Mouse (Mus musculus): ENCODE data around the gene Tha1. TPM values are rescaled to one million over a fixed set of nuclear protein-coding genes. Genes with fewer than 3 reads are reported as not detected.
"Not testable (repeated sequence)": the region's sequence is repeated elsewhere in the genome, so short reads cannot be mapped to it uniquely, and the experiment has no call there.

Tha1 gene
- total RNA-seq, 1 experiment from 2014 or later: 12.3 TPM

DNA sequence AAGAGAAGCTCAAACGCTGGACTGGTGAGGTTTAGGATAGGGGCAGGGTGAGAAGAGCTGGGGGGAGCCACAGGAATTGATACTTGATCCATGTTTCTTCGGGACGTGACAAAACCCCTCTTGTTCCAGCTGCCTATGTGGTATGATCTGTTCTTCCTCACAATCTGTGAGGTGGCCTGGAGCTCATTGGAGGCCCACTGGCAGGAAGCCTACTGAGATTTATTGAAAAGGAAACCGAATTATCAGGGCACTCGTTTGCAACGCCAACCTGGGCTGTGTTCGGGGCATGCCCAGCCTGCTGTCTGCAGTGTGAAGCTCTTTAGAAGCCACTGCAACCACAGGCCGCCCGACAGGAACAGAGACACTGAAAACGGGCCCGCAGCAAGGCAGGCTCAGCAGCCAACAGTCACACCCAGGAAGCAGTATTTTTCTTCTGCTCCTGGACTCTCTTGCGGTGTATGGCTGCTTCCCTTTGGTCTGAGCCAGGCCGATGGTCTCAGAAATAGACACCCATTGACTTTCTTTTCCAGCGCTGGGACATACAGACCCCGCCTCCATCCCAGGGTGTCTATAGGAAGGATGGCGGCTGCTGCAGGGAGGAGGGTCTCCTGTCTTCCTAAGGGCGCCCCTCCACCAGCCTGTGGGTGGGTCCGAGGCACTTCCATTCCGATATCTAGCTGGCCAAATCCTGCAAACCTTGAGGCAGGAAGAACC lies 24.9 kb downstream of the Tha1 start:
- DNase-seq: peak; percentile 67

DNA sequence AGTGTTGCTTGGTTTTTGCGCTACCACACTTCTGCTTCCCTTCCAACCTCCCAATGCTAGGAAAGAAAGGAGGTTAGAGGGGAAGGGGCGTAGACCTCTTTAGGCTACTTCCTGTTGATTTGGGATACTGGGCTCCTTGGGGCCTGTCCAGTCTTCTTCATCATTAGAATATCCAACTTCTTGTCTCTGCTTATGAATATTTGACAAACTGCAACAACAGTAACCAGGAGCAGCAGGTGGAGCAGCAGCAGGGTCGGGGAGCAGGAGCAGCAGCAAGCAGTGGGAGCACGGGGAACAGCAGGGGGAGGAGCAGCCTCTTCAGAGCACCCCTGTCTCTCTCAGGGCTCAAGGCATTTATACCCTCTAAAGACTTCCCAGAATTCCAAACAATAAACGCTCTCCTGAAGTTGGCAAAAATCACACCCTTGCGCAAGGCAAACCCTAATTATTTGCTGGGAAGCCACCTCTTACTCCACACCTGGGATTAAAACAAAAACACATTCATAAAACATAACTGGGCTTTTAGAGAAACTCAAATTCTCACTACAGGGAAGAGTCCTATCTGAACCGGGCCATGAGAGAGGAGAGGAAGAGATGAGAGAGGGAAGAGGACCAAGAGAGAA lies 25.6 kb downstream of the Tha1 start:
- no peak for DNase-seq

DNA sequence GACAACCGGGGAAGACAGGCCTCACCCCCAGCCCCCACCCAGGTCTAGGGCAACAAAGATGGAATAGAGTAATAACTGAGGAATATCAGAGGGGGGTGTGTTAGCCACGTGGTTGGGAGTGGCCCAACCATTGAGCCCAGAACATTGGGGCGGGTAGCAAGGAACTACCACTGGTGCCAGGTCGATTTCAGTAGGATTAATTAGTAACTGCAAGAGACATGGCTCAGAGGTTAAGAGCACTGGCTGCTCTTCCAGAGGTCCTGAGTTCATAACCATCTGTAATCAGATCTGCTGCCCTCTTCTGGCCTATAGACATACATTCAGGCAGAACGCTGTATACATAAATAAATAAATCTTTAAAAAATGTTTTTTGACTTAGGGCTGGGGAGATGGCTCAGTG lies 26.6 kb downstream of the Tha1 start:
- no peak for DNase-seq

DNA sequence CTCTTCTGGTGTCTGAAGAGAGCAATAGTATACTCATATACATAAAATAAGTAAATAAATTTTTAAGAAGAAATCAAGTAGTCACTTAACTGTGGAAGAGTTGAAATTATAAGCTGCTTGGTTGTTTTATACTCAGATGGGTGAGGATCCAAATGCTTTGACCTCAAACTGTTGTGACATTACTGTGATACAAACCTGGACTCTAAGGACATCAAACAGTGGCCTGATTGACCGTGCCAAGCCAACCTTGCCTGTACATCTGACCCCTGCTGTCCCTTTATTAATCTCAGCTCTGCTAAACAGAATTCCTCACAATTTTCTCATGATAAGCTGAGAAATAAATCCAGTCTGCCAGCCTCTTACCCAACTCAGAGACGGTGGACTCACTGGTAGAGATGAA lies 27.6 kb downstream of the Tha1 start:
- DNase-seq: no peak

DNA sequence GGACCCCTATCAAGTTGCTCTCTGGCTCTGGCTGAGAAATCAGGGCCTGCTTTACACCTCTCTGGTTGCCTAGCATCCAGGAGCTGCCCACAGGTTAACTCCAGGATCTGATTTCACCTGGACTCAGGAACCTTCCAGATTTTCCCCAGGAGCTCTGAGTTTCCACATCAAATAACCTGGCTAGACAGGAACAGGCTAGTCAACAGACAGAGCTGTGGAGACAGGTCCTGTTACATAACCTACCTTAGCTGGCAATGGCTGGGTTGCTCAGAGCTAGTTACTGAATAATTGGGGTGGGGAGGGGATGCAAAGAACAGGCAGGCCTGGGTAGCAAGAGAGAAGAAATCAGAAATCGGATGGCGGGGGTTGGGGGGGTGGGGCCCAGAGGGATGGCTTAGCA lies 28.3 kb downstream of the Tha1 start:
- DNase-seq: no peak

DNA sequence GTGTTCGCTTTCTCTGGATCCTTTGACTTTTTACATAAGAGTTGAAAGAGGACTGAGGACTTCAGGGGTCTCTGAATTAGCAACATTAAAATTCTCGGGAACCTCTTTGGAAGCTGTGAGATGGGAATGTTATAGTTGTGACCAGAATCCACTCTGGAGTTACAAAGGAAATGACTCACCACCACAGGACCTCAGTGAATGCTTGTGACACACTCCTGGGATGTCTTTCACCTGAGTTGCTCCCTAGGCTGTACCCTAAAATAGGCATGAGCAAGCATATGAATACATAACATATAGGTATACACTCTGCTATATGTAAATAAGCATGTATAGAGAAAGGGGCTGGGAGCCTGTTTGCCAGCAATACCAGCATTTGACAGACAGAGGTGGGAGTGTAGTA lies 29.8 kb downstream of the Tha1 start:
- DNase-seq: no peak

DNA sequence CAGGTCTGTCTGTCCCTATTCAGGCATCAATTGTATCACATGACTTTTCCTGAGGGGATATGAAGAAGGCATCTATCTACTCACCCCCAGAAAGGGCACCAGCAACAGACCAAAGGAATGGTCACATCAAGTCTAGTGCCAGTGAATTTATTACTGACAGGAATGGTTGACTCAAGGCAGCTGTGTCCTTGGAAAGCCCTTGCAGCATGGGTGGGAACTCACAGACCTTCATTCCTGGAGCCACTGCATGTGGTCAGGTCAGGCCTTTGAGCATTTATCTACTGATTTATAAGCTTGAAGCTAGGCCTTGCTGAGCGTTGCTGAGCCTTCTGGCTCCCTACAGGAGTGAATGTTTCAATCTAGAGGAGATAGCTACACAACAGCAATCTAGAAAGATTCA lies 32.4 kb downstream of the Tha1 start:
- DNase-seq: peak; percentile 58

DNA sequence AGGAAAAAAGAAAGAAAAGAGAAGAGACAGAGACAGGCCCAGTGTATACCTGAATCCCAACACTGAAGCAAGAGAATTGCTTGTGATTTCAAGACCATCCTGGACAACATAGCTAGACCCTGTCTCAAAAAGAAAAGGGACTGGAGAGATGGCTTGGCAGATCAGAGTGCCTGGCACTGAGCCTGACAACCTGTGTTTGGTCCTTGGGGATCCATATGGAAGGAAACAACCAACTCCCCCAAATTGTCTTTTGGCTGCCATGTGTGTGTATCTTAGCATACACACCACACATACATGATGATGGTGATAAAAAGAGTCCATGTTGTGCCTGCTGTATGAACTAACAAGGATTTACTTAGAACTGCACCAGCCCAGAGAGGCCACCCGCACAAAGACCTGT lies 34.3 kb downstream of the Tha1 start:
- DNase-seq: no peak

DNA sequence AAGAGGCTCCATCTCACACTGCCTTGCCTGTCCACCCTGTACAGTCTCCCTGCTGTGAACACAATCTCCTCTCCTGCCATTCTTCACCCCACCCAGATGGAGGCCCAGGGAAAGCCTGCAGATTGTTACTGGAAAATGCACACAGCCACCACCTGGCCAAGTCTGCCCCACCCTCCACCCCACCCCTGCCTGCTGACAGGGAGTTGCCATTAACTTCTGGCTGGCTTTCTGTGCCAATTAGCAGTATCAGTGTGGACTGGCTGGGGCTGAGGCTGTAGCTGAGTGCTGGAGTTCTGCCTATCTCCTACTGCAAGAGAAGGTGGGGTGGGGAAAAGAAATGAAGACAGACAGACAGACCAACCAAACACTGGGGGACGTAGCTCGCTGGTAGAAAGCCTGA lies 34.7 kb downstream of the Tha1 start:
- DNase-seq: no peak

DNA sequence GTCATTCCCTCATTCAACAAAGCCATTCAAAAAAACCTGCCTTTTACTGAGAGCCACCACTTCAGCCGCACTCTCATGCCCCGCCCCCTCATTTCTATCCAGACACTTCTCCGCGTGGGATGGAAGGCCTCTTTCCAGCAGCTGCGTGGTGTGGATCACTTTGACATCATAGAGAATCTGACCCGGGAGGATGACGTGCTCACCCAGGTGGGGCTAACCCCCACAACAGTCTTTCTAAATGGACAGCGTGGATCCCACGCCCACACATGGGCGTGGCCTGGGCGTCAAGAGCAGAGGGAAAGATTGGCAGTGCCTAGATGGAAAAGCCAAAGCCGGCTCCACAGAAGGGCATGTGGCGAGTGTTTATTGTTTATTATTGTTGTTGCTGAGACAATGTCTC lies 37.0 kb downstream of the Tha1 start:
- DNase-seq: peak; percentile 50

DNA sequence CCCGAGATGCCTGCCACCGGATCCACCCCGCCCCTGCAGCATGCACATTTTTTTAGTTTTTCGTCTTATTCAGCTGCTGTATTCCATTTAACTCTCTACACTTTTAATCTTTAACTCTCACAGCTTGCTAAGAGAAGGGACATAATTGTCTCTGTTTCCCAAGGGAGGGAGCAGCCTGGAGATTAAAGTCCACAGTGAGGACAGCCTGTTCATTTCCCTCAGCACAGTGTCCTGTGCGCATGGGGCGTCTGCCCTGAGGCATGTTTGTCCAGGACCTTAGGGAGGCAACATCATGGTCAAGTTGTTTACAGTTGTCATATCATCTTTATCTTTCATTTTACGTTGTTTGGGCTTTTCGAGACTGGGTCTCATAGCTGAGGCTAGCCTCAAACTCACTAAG lies 39.2 kb downstream of the Tha1 start:
- no peak for DNase-seq

DNA sequence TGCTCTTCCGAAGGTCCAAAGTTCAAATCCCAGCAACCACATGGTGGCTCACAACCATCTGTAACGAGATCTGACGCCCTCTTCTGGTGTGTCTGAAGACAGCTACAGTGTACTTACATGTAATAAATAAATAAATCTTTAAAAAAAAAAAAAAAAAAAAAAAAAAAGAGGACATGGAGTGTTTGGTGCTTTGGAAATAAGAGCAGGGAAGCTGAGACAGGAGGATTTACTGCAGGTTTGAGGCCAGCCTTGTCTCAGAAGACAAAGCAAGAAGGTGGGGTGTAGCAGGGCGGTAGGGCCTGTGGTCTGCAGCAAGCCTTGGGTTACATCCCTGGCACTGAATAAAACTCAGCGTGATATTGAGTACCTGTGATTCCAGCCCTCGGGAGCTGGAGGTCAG lies 39.8 kb downstream of the Tha1 start:
- not testable (repeated sequence) for DNase-seq

DNA sequence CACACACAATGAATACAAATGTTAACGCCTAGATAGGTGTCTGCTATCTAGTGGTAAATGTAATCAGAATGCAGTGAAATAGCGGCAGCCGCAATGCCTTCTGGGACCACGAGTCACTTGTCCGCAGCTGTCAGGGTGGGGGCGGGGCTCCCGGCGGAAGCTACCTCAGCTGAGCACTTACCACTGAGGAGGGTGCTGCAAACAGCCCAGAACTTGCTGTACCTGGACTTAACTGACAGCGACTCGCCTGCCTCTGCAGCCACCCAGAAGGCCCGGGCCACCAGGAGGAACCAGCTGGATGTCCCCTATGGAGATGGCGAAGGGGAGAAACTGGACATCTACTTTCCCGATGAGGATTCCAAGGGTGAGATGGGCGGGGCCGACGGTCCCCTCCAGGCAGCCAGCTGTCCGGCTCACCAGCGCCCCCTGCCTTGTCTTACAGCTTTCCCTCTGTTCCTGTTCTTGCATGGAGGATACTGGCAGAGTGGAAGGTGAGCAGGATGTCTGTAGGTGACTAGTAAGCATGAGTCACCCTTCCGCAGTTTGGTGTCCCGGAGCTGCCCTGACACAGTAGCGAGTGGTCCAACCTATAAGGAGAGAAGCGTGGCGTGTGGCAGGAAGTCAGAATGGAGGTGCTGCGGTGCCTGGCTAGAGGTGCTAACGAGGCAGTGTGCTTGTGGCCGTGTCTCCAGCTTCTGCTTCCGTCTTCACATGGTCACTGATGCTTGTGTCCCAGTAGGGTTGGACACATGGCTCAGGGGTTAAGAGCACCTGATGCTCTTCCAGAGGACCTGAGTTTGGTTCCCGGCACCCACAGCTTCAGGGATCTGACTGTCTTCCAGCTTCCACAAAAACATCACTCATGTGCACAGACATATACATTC lies 41.0 kb downstream of the Tha1 start:
- peak; percentile 86 for DNase-seq

DNA sequence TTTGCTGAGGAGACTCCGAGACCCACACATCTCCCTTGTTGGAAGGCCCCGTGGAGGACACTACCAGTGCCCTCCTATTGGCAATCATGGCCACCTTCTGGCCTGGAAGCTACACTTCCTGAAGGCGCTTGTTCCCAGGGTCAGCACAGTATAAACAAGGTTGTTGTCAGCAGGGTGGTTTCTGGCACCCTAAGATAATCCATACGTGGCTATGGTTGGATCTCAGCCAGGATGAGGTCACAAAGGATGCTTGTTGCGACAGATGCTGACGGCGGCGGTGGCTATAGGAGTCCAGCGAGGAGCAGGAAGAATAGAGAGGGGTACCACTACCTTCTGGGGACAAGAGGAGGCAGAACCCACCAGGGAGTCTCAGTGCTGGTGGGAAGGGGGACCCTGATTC lies 42.9 kb downstream of the Tha1 start:
- DNase-seq: no peak

DNA sequence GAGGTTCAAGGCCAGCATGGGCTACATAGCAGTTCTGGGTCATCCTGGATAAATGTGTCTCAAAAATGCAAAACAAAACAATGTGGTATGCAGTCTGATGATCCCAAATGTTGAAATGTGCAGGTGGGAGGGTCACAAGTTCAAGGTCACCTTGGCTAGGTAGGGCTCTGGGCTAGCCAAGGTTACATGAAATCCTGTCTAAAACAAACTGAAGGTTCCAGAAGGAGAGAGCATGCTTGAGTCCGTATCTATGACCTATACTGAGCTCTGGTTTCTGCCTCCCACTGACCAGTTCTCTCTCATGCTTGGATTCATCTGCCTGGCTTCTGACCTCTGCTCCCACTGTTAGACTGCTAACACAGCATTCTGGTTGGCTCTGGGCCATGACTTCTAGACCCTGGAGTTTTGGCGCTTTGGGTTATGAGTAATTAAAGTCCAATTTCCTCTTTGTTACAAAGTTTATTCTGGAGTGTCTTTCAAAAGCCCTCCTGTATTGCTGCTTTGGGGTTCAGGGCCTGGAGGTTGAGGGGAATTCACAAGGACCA lies 43.5 kb downstream of the Tha1 start:
- peak; percentile 75 for DNase-seq

DNA sequence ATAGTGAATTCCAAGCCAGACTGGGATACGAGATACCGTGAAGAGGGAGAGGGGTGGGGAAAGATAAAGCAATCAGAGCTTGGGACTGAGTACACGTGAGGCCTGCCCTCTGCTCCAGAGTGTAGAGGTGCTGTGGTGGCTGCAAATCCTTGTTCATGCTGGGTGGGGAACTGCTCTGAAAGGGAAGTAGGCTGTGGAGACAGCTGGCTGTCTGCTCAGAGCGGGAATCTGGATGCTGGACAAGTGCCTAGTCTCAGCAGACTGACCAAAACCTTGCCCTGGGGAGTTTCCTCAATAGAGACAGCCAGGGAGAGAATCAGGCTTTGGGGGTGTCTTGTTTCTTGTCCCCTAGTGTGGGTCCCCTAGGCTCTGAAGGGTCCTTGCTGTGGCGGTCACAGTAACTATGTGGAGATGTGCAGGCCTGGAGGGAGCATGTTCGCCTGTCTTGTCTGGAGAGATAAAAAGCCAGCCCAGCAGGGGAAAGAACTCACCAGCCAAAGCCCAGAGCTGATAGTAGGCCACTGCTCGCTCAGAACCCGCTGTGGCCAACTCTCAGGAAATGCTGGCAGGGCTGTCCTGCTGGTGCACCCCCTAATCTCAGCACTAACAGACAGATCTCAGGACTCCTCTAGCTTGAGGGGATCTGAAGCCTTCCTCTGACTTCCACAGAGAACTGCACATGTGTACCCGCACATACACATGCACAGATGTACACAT lies 44.2 kb downstream of the Tha1 start:
- DNase-seq: peak; percentile 70

DNA sequence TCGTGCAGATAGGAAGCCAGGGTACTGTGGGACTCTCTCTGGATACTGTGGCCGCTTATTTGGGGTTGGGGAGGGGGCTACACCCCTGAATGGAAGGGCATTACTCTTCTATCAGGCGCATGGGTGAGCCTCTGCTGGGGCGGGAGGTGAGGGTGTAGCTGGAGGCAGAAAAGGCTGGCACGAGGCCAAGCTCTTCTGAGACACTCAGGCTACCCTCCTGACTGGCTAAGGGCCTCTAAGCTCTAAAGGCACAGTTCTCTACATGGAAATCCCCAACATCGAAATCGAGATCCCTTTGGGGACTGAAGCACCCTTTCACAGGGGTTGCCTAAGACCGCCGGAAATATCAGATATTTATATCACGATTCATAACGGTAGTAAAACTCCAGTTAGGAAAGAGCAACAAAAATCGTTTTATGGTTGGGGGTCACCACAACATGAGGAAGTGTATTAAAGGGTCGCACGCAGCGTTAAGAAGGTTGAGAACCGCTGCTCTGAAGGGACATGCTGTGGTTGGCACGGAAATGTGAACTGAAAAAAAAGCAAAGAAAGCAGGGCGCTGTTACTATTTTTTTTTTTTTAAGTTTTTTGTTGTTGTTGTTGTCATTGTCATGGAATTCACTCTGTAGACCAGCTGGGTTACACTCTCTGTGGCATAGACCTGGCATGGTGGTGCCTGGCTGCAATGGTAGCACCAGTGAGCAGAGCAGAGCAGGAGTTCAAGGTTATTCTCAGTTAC lies 45.0 kb downstream of the Tha1 start:
- DNase-seq: peak; percentile 59

DNA sequence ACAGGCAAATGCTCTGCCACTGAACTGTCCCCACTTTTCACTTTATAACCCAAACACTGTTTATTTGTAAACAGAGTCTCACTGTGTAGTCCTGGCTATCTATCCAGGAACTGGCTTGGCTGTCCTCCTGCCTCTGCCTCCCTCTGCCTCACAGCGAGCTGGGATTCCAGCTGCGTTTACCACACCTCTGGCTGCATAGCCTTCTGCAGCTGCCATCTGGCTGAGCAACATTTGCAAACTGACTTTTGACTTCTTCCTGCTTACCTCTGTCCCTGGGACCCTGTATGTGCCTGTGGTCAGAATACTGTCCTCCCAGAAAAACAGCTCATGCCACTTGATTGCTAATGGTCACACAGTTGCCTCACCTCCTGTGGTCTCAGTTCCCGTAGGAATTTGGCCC lies 45.9 kb downstream of the Tha1 start:
- peak; percentile 3 for DNase-seq

DNA sequence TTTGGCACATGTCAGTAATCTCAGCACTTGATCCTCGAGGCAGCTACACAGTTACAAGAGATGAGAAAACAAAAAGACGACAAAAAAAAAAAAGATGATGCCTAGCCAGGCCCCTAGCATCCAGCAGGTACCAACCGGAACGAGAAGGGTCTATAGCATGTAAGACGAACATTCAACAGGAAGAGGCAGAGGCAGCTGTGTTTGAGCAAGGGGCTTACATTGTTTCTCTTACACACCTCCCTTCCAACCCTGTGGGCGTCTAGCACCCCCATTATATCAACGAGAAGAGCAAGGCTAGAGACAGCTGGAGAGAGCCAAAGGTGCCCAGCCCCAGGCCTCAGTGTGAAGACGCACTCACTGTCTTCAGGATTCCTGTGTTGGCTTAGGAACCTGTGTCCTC lies 46.4 kb downstream of the Tha1 start:
- DNase-seq: no peak

DNA sequence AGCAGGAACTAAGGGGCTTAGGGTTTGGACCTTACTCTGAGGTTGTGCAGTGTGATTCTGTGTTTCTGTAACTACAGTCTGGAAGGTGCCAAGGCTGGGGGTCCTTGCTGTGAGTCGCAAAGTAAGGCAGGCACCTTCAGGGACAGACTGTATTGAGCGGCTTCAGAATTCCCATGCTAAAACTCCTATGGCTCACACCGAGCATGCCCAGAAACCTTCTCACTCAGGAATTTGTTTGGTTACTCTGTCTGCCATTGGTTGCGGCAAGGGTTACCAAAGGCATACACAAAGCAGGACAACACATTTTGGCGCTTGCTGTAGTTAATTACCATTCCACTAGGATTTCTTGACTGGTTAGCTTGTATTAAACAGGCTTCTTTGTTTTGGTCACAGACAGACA lies 47.1 kb downstream of the Tha1 start:
- DNase-seq: peak; percentile 47

DNA sequence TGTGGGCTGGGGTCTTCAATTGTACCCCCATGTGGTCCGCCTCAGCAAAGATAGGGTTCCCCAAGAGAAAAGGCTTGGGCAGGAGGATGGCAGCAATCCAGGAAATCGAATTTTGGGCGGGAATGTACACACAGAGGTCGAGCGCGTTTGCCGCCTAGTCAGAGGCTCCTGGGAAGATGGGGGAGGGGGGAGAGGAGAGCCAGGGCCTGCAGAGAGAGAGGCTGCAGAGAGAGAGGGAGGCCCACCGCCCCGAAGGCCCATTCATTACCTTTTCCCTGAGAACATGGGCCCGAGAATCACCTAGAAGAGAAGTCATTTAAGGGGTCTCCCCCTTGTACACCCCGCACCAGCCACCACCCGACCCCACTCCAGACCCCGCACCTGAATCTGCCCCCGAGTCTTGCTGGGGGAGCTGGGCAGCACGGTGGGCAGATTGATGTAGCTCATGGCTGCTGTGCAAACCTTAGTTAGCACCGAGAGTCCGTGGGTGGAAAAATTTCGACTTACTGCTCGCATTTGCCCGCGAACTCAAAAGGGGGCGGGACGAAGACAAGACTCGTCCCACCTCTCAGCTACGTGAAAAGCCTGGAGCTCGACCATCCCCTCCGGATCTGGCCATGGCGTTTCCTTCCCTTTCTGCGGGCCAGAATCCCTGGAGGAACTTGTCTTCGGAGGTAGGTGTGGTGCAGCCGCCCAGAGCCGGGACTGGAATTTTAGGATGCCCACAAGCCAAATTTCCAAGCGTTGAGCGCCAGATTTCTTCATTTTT lies 47.8 kb downstream of the Tha1 start, which contains the start of the genes Afmid and Tk1:
Gene Afmid (plus strand): TSS at position 592 of the 769 bp plus-strand sequence.
Gene Tk1 (minus strand): TSS at position 760 of the 769 bp plus-strand sequence.
- peak; percentile 85 for DNase-seq

All from adrenal gland, postnatal 14 days (tissue).